Mouse (Mus musculus) hindbrain, embryonic 13.5 days (tissue): ENCODE data around the gene Hist1h1d. TPM values are rescaled to one million over a fixed set of nuclear protein-coding genes. Genes with fewer than 3 reads are reported as not detected.
"Not testable (repeated sequence)": the region's sequence is repeated elsewhere in the genome, so short reads cannot be mapped to it uniquely, and the experiment has no call there.

Experiments used
- ATAC-seq: fragments of 200-750 bp; cut with Nextera tagmentation; 2 replicates; pipeline ENCODE4 v1.8.0; 2017; ENCODE audit warnings: moderate TSS enrichment; ENCODE audit not compliant: low FRiP score
- H3K27ac ChIP-seq: fragments of 300-500 bp; sonication (generic); 2 replicates; pipeline ENCODE4 v1.5.1; 2015; ENCODE audit warnings: inconsistent platforms, mild to moderate bottlenecking, moderate library complexity
- H3K27me3 ChIP-seq: fragments of 300-500 bp; sonication (generic); 2 replicates; pipeline ENCODE4 v1.6.1; 2015; ENCODE audit warnings: mild to moderate bottlenecking, inconsistent platforms
- H3K36me3 ChIP-seq: fragments of 300-500 bp; sonication (generic); 2 replicates; pipeline ENCODE4 v1.6.1; 2015; ENCODE audit warnings: mild to moderate bottlenecking, inconsistent platforms
- H3K4me1 ChIP-seq: fragments of 300-500 bp; sonication (generic); replicated peaks from 2 replicates; pipeline ENCODE4 v1.6.1; 2015; ENCODE audit warnings: inconsistent platforms
- H3K4me2 ChIP-seq: fragments of 300-500 bp; sonication (generic); 2 replicates; pipeline ENCODE4 v1.6.1; 2015; ENCODE audit warnings: inconsistent platforms, mild to moderate bottlenecking, moderate library complexity
- H3K4me3 ChIP-seq: fragments of 300-500 bp; sonication (generic); 2 replicates; pipeline ENCODE4 v1.5.1; 2015; ENCODE audit warnings: mild to moderate bottlenecking, inconsistent platforms
- H3K9ac ChIP-seq: fragments of 300-500 bp; sonication (generic); 2 replicates; pipeline ENCODE4 v1.6.1; 2015; ENCODE audit warnings: mild to moderate bottlenecking, inconsistent platforms
- H3K9me3 ChIP-seq: fragments of 300-500 bp; sonication (generic); 2 replicates; pipeline ENCODE4 v1.6.1; 2016; ENCODE audit warnings: inconsistent platforms
- WGBS: fragments of 180-500 bp; shearing (Covaris S2); methylation state at CpG from one replicate; pipeline ENCODE4 v1.1.7; 2015; 5-methylcytosine and 5-hydroxymethylcytosine counted together
- polyA plus RNA-seq: library from polyadenylated mRNA; unstranded; fragments of >200 nt; fragmentation: Nextera tagmentation; extraction: Ambion mirVana; gene quantifications from 2 replicates; pipeline ENCODE4 v1.2.1, GENCODE M21; 2015

Hist1h1d gene
- polyA plus RNA-seq, 1 experiment from 2014 or later, result 0.10 TPM

DNA sequence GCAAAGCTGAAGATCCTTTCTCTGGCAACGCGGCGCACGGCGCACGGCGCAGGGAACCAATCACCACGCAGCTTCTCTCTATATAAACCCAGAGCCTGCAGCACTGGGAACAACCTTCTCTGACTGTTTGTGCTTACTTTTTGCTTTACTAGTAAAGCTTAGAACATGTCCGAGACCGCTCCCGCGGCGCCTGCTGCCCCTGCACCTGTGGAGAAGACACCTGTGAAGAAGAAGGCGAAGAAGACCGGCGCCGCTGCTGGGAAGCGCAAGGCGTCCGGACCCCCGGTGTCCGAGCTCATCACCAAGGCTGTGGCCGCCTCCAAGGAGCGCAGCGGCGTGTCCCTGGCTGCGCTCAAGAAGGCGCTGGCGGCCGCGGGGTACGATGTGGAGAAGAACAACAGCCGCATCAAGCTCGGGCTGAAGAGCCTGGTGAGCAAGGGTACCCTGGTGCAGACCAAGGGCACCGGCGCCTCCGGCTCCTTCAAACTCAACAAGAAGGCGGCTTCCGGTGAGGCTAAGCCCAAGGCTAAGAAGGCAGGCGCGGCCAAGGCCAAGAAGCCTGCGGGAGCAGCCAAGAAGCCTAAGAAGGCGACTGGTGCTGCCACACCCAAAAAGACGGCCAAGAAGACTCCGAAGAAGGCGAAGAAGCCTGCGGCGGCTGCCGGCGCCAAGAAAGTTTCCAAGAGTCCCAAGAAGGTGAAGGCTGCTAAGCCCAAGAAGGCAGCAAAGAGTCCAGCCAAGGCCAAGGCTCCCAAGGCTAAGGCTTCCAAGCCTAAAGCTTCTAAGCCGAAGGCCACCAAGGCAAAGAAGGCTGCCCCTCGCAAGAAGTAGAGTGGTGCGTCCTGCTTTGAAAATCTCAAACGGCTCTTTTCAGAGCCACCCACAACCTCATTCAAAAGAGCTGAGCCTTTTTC lies 2.1 kb downstream of the Hist1h1d start:
- no peaks in the 10 kb centered on the region for H3K36me3 ChIP-seq
- H3K4me2 ChIP-seq, result peak overlapping the region; percentile 99
- peak overlapping the region; percentile 93 for H3K27ac ChIP-seq
- H3K4me1 ChIP-seq, result peaks cover 32% of the 10 kb centered on the region
- WGBS, result under 1% methylated on average over 54 of the region's 54 CpGs
- ATAC-seq, result peak; percentile 73
- H3K27me3 ChIP-seq, result no peaks in the 10 kb centered on the region
- peak overlapping the region; percentile 80 for H3K9ac ChIP-seq
- peak overlapping the region; percentile 53 for H3K4me3 ChIP-seq
- no peaks in the 10 kb centered on the region for H3K9me3 ChIP-seq

DNA sequence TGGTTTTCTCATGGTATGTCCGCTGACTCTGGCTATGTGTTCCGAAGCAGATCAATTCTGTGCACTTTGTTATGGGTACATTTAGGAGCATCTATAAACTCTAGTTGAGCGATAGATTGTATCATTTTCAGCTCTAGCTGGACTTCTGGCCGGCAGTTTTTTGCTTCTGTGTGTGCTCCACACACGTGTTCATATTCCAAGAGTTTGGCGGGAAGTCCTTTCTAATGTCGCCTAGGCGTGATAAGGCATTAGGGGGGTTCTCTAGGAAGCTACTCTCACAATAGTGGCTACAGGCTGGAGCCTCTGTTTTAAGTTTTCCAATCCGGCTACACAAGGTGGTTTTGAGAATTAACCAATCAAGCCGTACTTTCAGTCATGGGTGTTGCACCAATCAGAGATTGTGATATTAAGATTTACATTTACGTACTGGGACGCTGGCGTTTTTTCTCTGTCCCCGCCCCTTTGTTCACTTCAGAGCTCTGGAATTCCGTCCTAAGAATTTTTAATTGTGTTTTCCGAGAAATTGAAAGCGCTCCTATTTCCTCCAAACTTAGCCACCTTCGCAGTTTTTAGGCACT lies 2.9 kb downstream of the Hist1h1d start:
- under 1% methylated on average over 18 of the region's 18 CpGs for WGBS
- no peaks in the 10 kb centered on the region for H3K27me3 ChIP-seq
- H3K9me3 ChIP-seq, result no peaks in the 10 kb centered on the region
- peak; percentile 80 for ATAC-seq
- peak overlapping the region; percentile 99 for H3K4me2 ChIP-seq
- H3K4me3 ChIP-seq, result peak overlapping the region; percentile 53
- no peaks in the 10 kb centered on the region for H3K36me3 ChIP-seq
- peak overlapping the region; percentile 80 for H3K9ac ChIP-seq
- peaks cover 29% of the 10 kb centered on the region for H3K4me1 ChIP-seq
- peak overlapping the region; percentile 93 for H3K27ac ChIP-seq

DNA sequence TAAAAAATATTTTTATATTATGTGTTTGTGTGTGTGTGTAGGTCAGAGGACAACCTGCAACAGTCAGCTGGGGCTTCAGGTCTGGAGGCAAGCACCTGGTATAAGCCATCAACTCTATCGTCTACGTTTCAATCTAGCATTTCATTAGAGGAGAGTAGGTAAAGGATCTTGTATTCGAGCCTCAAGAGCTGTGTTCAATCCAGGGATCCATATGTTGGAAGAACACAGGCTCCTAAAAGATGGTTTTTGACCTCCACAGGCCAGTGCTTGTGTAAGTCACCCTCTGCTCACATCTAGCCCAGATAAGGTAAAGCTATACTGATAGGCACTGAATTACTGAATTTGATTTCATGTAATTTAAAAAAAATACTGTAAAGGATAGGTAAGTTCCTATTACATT lies 3.8 kb downstream of the Hist1h1d start:
- Histone ChIP-seq H3K4me3 (no peak overlapping the region), H3K4me1 (peaks cover 26% of the 10 kb centered on the region), H3K27me3 (no peaks in the 10 kb centered on the region), H3K9ac (no peak overlapping the region), H3K27ac (0 out of 2 replicates have a peak overlapping the region, but pooled peaks have one; percentile 8), H3K36me3 (no peaks in the 10 kb centered on the region), H3K4me2 (no peak overlapping the region; the same call in 1 of the 2 replicates), H3K9me3 (no peaks in the 10 kb centered on the region)
- no peak for ATAC-seq
- WGBS, result 75% methylated on average over 3 of the region's 3 CpGs

DNA sequence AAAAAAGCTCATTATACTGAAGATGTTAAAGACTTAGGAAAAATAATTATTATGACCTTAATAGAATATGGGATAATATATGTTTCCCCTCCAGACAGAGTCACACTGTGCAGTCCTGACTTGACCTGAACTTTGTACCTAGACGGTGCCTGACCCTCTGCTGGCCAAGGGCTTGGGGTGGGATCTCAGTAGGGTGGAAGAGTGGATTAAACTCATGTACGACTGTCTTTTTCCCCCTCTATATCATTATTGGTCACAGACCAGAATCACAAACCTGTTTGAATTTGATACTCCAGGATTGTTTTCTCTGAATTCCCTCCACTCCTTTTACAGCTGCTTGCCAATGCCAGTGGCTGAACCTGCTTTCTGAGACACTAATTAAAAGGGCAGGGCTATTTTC lies 7.6 kb downstream of the Hist1h1d start:
- H3K9ac ChIP-seq, H3K4me3 ChIP-seq, H3K36me3 ChIP-seq, H3K4me1 ChIP-seq, H3K9me3 ChIP-seq, ATAC-seq, H3K27me3 ChIP-seq, H3K27ac ChIP-seq: not testable (repeated sequence)
- 24% methylated on average over 2 of the region's 2 CpGs for WGBS
- H3K4me2 ChIP-seq, result 0 out of 2 replicates have a peak overlapping the region, but pooled peaks have one; percentile 4

DNA sequence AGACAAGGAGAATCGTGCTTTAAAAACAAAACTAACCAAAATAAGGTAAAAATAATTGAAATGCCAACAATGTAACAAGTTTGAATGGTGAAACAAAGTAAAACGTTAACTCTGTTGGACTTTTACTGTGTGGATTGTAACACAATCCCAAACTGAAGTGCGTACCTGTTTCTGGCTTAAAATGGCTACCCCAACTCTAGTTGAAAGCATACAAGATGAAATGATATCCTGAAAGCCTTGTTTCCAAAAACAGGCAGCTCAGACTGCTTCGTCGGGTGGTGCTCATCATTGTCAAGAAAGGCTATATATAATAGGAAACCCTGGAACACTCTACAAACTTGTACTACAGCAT lies 8.4 kb downstream of the Hist1h1d start:
- 0% methylated on average over 2 of the region's 5 CpGs for WGBS
- peak overlapping the region; percentile 75 for H3K4me2 ChIP-seq
- H3K36me3 ChIP-seq, H3K27me3 ChIP-seq, H3K4me1 ChIP-seq, ATAC-seq, H3K9me3 ChIP-seq: not testable (repeated sequence)
- H3K9ac ChIP-seq, result peak overlapping the region; percentile 75
- peak overlapping the region; percentile 46 for H3K4me3 ChIP-seq
- peak overlapping the region; percentile 95 for H3K27ac ChIP-seq

DNA sequence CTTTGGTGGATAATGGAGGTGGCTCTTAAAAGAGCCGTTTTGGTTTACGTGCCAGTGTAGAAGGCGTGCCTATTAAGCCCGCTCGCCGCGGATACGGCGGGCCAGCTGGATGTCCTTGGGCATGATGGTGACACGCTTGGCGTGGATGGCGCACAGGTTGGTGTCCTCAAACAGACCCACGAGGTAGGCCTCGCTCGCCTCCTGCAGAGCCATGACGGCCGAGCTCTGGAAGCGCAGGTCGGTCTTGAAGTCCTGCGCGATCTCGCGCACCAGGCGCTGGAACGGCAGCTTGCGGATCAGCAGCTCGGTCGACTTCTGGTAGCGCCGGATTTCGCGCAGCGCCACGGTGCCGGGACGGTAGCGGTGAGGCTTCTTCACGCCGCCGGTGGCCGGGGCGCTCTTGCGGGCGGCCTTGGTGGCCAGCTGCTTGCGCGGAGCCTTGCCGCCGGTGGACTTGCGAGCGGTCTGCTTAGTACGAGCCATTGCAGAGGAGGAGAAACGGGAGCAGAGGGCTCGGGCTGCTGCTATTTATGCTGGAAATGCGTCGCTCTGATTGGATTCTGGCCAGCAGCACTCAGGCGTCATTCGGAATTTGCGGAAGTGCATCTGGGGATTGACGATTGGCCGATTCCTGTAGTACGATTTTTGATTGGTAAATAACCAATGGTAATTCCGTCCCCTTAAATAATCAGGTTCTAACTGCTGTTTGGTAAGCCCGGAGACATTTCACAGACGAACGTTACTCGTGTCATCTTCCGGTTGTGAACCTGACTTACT lies 9.0 kb downstream of the Hist1h1d start, which contains the start of gene Hist1h3e:
Gene Hist1h3e (minus strand): TSS at position 487 of the 777 bp plus-strand sequence.
- not testable (repeated sequence) for H3K9me3 ChIP-seq, H3K27me3 ChIP-seq, H3K4me1 ChIP-seq, H3K36me3 ChIP-seq
- peak within 1 kb of the TSS; percentile 95 for H3K27ac ChIP-seq
- WGBS, result under 1% methylated on average over 59 of the region's 67 CpGs
- H3K4me2 ChIP-seq, result peak within 1 kb of the TSS; percentile 75
- ATAC-seq, result peak; percentile 96
- peak within 1 kb of the TSS; percentile 46 for H3K4me3 ChIP-seq
- H3K9ac ChIP-seq, result peak within 1 kb of the TSS; percentile 75

DNA sequence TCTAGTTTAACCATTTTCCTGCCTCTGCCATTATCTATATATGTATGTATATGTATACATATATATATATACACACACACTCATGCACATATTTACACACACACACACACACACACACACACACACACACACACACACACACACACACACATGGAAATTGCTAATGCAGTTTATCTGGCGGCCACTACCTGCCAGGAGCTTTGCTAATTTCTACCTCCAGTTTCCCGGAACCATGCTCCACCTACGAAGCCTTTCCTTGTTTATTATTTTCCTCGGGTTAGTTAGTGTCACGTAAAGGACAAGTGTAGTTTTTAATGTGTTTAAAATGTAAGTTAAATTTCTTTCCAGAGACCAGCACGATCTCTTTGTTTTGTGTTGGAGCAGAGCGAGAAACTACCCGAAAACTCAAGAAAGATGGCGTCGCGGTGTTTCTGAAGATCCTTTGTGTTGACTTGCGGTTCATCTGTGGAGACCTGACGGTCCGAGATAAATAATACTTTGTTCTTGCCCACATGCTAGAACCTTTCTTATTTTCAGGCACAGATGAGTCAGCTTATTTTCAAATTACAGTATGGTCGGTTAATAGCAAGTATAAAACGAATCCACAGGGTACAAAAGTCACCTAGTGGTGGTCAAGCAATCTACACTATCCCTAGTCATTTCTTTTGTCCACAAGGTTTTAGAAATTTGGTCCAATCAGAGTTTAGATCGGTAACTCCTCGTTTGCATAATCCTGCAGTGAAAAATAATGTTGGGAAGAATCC lies 9.8 kb downstream of the Hist1h1d start:
- 4% methylated on average over 18 of the region's 18 CpGs for WGBS

DNA sequence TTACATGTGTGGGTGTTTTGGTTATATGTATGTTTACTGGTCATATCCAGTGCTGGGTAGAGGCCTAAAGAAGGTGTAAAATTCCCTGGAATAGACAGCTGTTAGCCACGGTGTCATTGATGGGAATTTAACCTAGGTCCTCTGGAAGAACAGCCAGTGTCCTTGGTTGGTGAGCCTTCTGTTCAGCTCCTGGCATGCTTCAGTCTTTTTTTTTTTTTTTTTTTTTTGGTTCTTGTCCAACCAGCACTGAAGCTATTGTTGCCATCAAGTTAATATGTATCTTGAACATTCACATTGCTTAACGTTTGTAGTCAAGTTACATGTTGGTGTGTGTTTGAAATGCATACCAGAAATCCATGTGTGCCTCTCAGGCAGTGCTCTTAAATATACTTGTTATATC lies 11.4 kb downstream of the Hist1h1d start:
- Histone ChIP-seq H3K4me3 (no peak overlapping the region), H3K4me2 (no peak overlapping the region), H3K36me3 (no peaks in the 10 kb centered on the region), H3K27ac (peak overlapping the region; percentile 95), H3K9ac (no peak overlapping the region), H3K27me3 (no peaks in the 10 kb centered on the region), H3K9me3 (no peaks in the 10 kb centered on the region), H3K4me1 (peaks cover 3% of the 10 kb centered on the region; the same call in 1 of the 2 replicates)
- no peak for ATAC-seq
- 91% methylated on average over 2 of the region's 2 CpGs for WGBS

More for the DNA sequence above, 9.8 kb downstream of the Hist1h1d start:
- Histone ChIP-seq H3K36me3 (no peaks in the 10 kb centered on the region), H3K27me3 (no peaks in the 10 kb centered on the region), H3K27ac (peak overlapping the region; percentile 95), H3K9ac (peak overlapping the region; percentile 66), H3K4me1 (peaks cover 3% of the 10 kb centered on the region; the same call in 1 of the 2 replicates), H3K4me2 (peak overlapping the region; percentile 75), H3K4me3 (peak overlapping the region; percentile 46), H3K9me3 (no peaks in the 10 kb centered on the region)
- ATAC-seq, result peak; percentile 65

DNA sequence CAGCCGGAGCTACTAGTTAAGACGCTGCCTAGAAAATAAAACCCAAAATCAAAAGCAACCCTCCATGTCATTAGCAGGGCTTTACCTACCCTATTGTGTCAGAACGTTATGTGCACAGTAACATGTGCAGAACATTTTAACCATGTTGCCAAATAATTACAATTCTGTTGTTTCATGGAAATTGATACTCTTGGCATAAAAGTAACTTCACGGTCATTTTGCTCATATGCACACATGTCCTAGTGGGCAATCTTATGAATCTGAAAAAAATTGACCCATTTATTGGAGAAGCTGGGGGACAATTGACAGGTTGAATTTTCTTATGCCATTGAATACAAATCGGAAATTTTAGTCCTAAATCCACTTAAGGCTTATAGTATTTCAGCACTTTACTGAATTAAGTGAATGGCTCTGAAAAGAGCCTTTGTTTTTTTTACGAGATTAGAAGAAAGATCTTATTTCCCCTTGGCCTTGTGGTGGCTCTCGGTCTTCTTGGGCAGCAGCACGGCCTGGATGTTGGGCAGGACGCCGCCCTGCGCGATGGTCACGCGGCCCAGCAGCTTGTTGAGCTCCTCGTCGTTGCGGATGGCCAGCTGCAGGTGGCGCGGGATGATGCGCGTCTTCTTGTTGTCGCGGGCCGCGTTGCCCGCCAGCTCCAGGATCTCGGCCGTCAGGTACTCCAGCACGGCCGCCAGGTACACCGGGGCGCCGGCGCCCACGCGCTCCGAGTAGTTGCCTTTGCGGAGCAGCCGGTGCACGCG lies 17.4 kb downstream of the Hist1h1d start:
- Histone ChIP-seq H3K9ac (peak overlapping the region; percentile 67), H3K4me2 (peak overlapping the region; percentile 74), H3K4me3 (peak overlapping the region; percentile 50), H3K4me1 (peaks cover 26% of the 10 kb centered on the region), H3K27ac (peak overlapping the region; percentile 96)
- not testable (repeated sequence) for H3K36me3 ChIP-seq, H3K9me3 ChIP-seq, H3K27me3 ChIP-seq
- ATAC-seq, result peak; percentile 52
- WGBS, result 3% methylated on average over 21 of the region's 41 CpGs

DNA sequence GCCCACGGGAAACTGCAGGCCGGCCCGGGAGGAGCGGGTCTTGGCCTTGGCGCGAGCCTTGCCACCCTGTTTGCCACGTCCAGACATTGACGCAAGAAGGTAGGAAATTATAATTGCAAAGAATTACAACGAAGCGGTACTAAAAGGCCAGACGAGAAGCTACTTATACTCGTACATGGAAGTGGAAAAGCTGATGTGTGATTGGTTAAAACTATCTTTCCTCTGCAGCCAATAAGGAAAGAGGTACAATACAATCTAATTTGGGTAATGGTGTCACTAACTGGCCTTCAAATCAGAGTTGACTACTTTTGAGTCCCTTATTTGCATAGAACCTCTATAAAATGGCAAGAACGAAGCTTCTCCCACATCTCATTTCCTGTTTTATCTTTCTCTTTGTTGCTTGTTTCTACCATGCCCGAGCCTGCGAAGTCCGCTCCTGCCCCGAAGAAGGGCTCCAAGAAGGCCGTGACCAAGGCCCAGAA lies 18.0 kb downstream of the Hist1h1d start, which contains the start of the genes Hist1h2ae and Hist1h2bg:
Gene Hist1h2ae (minus strand): TSS at position 199 of the 482 bp plus-strand sequence.
Gene Hist1h2bg (plus strand): TSS at position 375 of the 482 bp plus-strand sequence.
- ATAC-seq, result peak; percentile 92
- Histone ChIP-seq H3K9me3 (no peaks in the 10 kb centered on the region), H3K27me3 (no peaks in the 10 kb centered on the region), H3K4me3 (peak within 1 kb of the TSS; percentile 50), H3K4me1 (peaks cover 28% of the 10 kb centered on the region), H3K9ac (peak within 1 kb of the TSS; percentile 81), H3K36me3 (no peaks in the 10 kb centered on the region), H3K27ac (peak within 1 kb of the TSS; percentile 96), H3K4me2 (peak within 1 kb of the TSS; percentile 74)
- WGBS, result under 1% methylated on average over 18 of the region's 18 CpGs
